Mouse (Mus musculus) ES-Bruce4 (cell line): ENCODE results near the gene Pdhb. TPM values are rescaled to one million over a fixed set of nuclear protein-coding genes. Genes with fewer than 3 reads are reported as not detected.
"Not testable (repeated sequence)": the region's sequence is repeated elsewhere in the genome, so short reads cannot be mapped to it uniquely, and the experiment has no call there.

Source experiments
- H3K27ac ChIP-seq: 2 replicates; pipeline ENCODE4 v1.5.1; 2012; ENCODE audit warnings: low read length, inconsistent platforms; ENCODE audit not compliant: insufficient read depth
- H3K27me3 ChIP-seq: 2 replicates; pipeline ENCODE4 v1.6.1; 2012; ENCODE audit warnings: mild to moderate bottlenecking, low read length, inconsistent platforms; ENCODE audit not compliant: control insufficient read depth, poor library complexity, insufficient read depth, severe bottlenecking
- H3K36me3 ChIP-seq: 2 replicates; pipeline ENCODE4 v1.6.1; 2012; ENCODE audit warnings: inconsistent platforms, mild to moderate bottlenecking, low read length, moderate library complexity; ENCODE audit not compliant: control insufficient read depth, poor library complexity, insufficient read depth, severe bottlenecking
- H3K4me1 ChIP-seq: one replicate; pipeline ENCODE4 v1.8.1; 2011; ENCODE audit warnings: low read length; ENCODE audit not compliant: control insufficient read depth, insufficient read depth
- H3K4me3 ChIP-seq: 2 replicates; pipeline ENCODE4 v1.5.1; 2011; ENCODE audit warnings: low read depth, mild to moderate bottlenecking, low read length
- H3K9ac ChIP-seq: 2 replicates; pipeline ENCODE4 v1.6.1; 2012; ENCODE audit warnings: low read depth, mild to moderate bottlenecking, inconsistent platforms; ENCODE audit not compliant: poor library complexity, severe bottlenecking
- H3K9me3 ChIP-seq: replicated peaks from 2 replicates; pipeline ENCODE4 v1.6.1; 2012; ENCODE audit warnings: mild to moderate bottlenecking, low read length, inconsistent platforms; ENCODE audit not compliant: control insufficient read depth, poor library complexity, insufficient read depth, severe bottlenecking
- CTCF ChIP-seq: IDR thresholded peaks from one replicate; pipeline ENCODE4 v1.8.1; 2011; ENCODE audit warnings: low read depth, low read length
- EP300 ChIP-seq: IDR thresholded peaks from 2 replicates; pipeline ENCODE4 v1.6.1; 2011; ENCODE audit warnings: low read depth, low read length; ENCODE audit not compliant: insufficient read depth
- POLR2A ChIP-seq: IDR thresholded peaks from one replicate; pipeline ENCODE4 v1.8.1; 2011; ENCODE audit warnings: low read length; ENCODE audit not compliant: insufficient read depth
- polyA plus RNA-seq: library from polyadenylated mRNA; stranded (reverse); fragments of >200 nt; gene quantifications from 2 replicates; pipeline ENCODE4 v1.2.4, GENCODE M21; 2011; ENCODE audit warnings: low read depth; ENCODE audit not compliant: missing spikeins, insufficient read depth, insufficient read length

The Pdhb gene
- polyA plus RNA-seq, 1 experiment = 168 TPM

DNA sequence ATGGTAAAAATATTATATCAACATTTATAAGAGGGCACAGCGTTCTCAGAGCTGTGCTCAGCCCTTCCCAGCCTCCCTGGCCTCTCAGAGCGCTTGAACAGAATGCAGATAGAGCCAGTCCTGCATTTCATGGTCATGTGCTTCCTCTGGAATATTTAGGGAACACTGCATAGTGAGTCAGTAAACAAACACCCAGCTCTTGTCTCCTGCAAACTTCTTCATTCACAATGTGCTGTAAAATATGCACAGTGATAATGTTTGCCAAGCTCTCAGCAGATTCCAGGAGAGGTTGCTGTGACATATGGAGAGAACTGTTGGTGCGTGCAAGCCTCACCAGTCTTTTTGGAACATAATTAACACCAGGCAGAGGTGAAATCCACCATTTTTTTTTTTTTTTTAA, 37.7 kb downstream of the Pdhb start:
- H3K4me3 ChIP-seq = no peak overlapping the region
- H3K9ac ChIP-seq = no peak overlapping the region
- no peaks in the 10 kb centered on the region for H3K9me3 ChIP-seq
- no peaks in the 10 kb centered on the region for H3K4me1 ChIP-seq
- H3K27me3 ChIP-seq = no peaks in the 10 kb centered on the region
- H3K27ac ChIP-seq = no peak overlapping the region
- no peaks in the 10 kb centered on the region for H3K36me3 ChIP-seq
- no peak for TF ChIP-seq CTCF

DNA sequence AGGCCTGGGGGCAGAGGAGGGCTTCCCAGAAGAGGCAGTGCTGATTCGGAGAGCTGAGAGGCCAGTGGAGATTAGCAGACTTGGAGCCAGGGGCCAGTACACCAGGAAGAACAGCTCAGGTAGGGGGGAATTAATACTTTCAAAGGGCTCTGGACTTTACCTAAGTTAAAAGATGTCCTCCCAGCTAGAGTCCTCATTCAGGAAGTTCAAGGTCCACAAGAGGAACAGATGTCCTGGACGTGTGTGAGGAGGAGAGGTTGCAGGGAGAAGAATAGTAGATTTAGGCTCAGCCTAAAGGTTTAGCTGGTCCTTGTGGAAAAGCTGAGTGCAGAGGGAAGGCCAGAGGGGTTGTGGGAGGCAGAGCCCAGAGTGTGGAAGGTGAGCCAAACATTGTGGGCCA, 38.6 kb downstream of the Pdhb start:
- H3K4me3 ChIP-seq = no peak overlapping the region
- TF ChIP-seq CTCF = no peak
- no peak for TF ChIP-seq POLR2A
- no peak for TF ChIP-seq EP300
- no peaks in the 10 kb centered on the region for H3K36me3 ChIP-seq
- H3K27me3 ChIP-seq = no peaks in the 10 kb centered on the region
- no peaks in the 10 kb centered on the region for H3K4me1 ChIP-seq
- H3K27ac ChIP-seq = no peak overlapping the region
- no peaks in the 10 kb centered on the region for H3K9me3 ChIP-seq
- H3K9ac ChIP-seq = no peak overlapping the region

DNA sequence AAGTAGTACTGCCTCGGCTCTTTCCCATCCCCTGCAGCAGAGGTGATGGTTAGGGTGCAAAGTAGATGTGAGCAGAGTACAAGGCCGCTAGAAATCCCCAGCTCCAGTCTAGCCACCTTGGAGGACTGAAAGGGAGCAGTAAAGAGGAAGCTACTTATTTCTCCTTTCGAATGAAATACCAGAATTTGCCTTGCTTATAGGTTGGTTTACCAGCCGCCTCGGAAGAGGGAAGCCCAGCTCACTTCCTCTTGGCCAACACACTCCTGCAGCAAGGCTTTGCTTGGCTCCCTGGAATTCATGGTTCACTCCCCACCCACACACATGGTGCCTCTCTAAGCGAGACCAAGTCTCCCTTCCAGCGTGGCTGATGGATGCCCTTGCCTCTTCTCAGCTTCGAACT, 40.0 kb downstream of the Pdhb start:
- Histone ChIP-seq H3K36me3 (no peaks in the 10 kb centered on the region), H3K9ac (no peak overlapping the region), H3K9me3 (no peaks in the 10 kb centered on the region), H3K4me3 (no peak overlapping the region), H3K27me3 (no peaks in the 10 kb centered on the region), H3K27ac (no peak overlapping the region), H3K4me1 (no peaks in the 10 kb centered on the region)
- no peak for TF ChIP-seq POLR2A
- TF ChIP-seq CTCF = no peak
- no peak for TF ChIP-seq EP300

DNA sequence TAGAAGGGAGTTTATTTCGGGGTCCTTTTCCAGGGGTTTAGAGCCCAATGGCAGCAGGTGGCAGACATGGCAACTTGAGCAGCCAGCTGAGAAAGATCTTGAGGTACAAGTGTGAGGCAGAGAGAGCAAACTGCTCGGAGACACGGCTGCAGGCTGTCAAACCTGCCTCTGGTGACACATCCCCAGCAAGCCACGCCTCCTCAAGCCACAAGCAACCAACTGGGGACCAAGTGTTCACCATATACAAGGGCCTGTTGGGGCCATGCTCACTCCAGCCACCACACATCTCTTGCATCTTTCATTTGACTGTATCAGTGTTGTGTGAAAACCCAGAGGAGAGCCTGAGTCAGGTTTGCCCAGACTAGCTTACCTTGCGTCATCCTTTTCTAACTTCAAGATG, 44.9 kb downstream of the Pdhb start:
- no peaks in the 10 kb centered on the region for H3K9me3 ChIP-seq
- H3K27ac ChIP-seq = no peak overlapping the region
- no peak overlapping the region for H3K9ac ChIP-seq
- H3K4me1 ChIP-seq = no peaks in the 10 kb centered on the region
- H3K36me3 ChIP-seq = no peaks in the 10 kb centered on the region
- no peaks in the 10 kb centered on the region for H3K27me3 ChIP-seq
- TF ChIP-seq CTCF = no peak
- H3K4me3 ChIP-seq = no peak overlapping the region

DNA sequence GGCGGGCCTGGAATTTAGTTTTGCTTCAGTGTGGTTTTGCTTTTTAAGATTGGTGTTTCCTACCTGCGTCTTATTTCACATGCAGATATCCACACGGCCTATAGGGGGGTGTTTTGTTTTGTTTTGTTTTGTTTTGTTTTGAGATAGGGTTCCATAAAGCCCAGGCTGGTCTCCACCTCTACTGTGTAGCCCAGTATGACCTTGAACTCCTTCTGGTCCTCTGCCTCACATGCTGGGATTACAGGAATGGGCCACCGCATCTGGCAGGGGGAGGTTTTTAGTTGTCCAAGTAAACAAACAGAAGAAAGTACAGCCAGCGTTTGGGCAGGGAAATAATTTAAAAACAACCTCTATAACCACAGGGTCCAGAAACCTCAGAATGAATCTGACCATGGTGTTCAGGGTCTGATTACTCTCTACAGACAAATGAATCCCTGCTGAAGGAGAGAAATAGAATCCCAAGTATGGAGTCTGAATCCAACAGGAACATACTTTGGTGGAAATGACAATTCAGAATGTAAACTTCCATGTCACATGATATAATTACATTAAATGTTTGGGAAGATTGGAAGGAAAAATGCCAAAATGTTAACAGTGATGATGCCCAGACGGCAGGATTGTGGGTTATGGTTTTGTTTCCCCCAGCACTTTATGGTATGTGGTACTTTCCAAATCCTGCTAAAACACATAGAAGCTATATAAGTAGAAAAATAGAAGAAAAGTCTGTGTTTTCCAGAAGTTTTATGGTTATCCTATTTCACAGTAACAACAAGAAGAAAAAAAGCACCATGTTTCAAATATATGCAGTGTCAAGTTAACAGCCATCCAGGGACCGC, 48.6 kb downstream of the Pdhb start:
- Histone ChIP-seq H3K27me3 (no peaks in the 10 kb centered on the region), H3K9me3 (no peaks in the 10 kb centered on the region), H3K4me3 (no peak overlapping the region), H3K4me1 (no peaks in the 10 kb centered on the region), H3K27ac (no peak overlapping the region), H3K9ac (no peak overlapping the region), H3K36me3 (no peaks in the 10 kb centered on the region)
- TF ChIP-seq CTCF (no peak), POLR2A (no peak), EP300 (no peak)

- H3K9ac ChIP-seq, H3K27me3 ChIP-seq, H3K4me1 ChIP-seq, H3K36me3 ChIP-seq, H3K4me3 ChIP-seq, H3K27ac ChIP-seq, H3K9me3 ChIP-seq: not testable (repeated sequence)
Observed at GRCm38 (mm10) chr14:8123611-8124010, 49.2 kb downstream of the Pdhb start.

DNA sequence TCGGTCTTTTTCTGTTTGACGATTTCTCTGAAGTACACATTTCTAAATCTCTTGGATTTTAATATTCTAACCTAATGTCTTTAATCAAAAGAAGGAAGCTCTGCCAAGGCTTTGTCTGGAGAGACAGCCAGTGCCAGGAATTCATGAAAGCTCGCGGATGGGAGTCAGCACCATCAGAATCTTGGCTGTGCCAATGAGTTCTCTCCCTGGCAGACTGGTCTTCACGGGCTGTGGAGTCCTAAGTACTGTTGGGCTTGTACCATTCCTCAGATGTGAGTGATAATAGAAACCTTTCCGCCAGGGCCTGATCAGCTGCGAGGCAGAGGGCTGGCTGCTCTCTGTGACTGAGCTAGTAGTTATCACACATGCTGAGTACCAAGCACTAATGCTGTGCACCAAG, 49.7 kb downstream of the Pdhb start:
- Histone ChIP-seq H3K4me1 (no peaks in the 10 kb centered on the region), H3K27me3 (no peaks in the 10 kb centered on the region), H3K4me3 (no peak overlapping the region), H3K27ac (no peak overlapping the region), H3K9me3 (no peaks in the 10 kb centered on the region), H3K9ac (no peak overlapping the region), H3K36me3 (no peaks in the 10 kb centered on the region)
- TF ChIP-seq CTCF (no peak), POLR2A (no peak), EP300 (no peak)
